Mouse (Mus musculus) ES-E14 (cell line): Measurements from ENCODE around the gene Dis3l. TPM values are rescaled to one million over a fixed set of nuclear protein-coding genes. Genes with fewer than 3 reads are reported as not detected.

Source experiments
- DNase-seq: peaks from one replicate; pipeline ENCODE4 v3.0.0-alpha.2; 2013; ENCODE audit warnings: low read depth, low spot score
- H3K27ac ChIP-seq: 2 replicates; pipeline ENCODE4 v1.5.1; 2012; ENCODE audit warnings: low read depth, mild to moderate bottlenecking, low read length, moderate library complexity, mixed read lengths; ENCODE audit not compliant: poor library complexity, insufficient read depth, severe bottlenecking
- H3K36me3 ChIP-seq: 2 replicates; pipeline ENCODE4 v1.6.1; 2012; ENCODE audit warnings: mild to moderate bottlenecking, low read length, moderate library complexity, mixed read lengths; ENCODE audit not compliant: control insufficient read depth, poor library complexity, insufficient read depth, severe bottlenecking
- H3K4me1 ChIP-seq, 2 experiments: fragments of 150-350 bp in 1 of 2; sonication (generic) in 1 of 2; 2 replicates each; pipeline ENCODE4 v1.6.1; 2012; ENCODE audit warnings: low read length in 2 of 2, mild to moderate bottlenecking in 1 of 2, mixed read lengths in 1 of 2; ENCODE audit not compliant: control insufficient read depth in 2 of 2, insufficient read depth in 2 of 2, poor library complexity in 1 of 2
- H3K4me3 ChIP-seq, 2 experiments: fragments of 150-350 bp in 1 of 2; sonication (generic) in 1 of 2; 2 replicates each; pipeline ENCODE4 v1.5.1; 2012; ENCODE audit warnings: low read length in 2 of 2, low read depth in 1 of 2, mild to moderate bottlenecking in 1 of 2, mixed read lengths in 1 of 2; ENCODE audit not compliant: insufficient read depth in 1 of 2, poor library complexity in 1 of 2, severe bottlenecking in 1 of 2
- H3K9ac ChIP-seq: 2 replicates; pipeline ENCODE4 v1.6.1; 2012; ENCODE audit warnings: low read depth, mild to moderate bottlenecking, low read length, mixed read lengths; ENCODE audit not compliant: poor library complexity, insufficient read depth, severe bottlenecking
- H3K9me3 ChIP-seq: fragments of 150-350 bp; sonication (generic); 2 replicates; pipeline ENCODE4 v1.6.1; 2012; ENCODE audit warnings: low read depth, mild to moderate bottlenecking, low read length; ENCODE audit not compliant: control insufficient read depth, insufficient read depth
- CHD2 ChIP-seq: IDR thresholded peaks from 2 replicates; pipeline ENCODE4 v1.6.1; 2014; ENCODE audit warnings: mild to moderate bottlenecking, low read depth, low read length, inconsistent platforms
- HCFC1 ChIP-seq: IDR thresholded peaks from 2 replicates; pipeline ENCODE4 v1.6.1; 2012; ENCODE audit warnings: low read length, inconsistent platforms, borderline replicate concordance; ENCODE audit not compliant: insufficient read depth
- MAFK ChIP-seq: IDR thresholded peaks from 2 replicates; pipeline ENCODE4 v1.6.1; 2014; ENCODE audit warnings: mild to moderate bottlenecking, low read depth, low read length, inconsistent platforms; ENCODE audit not compliant: insufficient read depth
- ZC3H11A ChIP-seq: IDR thresholded peaks from 2 replicates; pipeline ENCODE4 v1.6.1; 2012; ENCODE audit warnings: low read depth, mild to moderate bottlenecking, inconsistent platforms, low read length, borderline replicate concordance
- ZNF384 ChIP-seq: IDR thresholded peaks from 2 replicates; pipeline ENCODE4 v1.6.1; 2012; ENCODE audit warnings: low read depth, low read length, inconsistent platforms
- in situ Hi-C, 2 experiments: fragments of 600-800 bp; cut with MboI; formaldehyde crosslinking; loops; one replicate each; pipeline ENCODE4 v1.15.1; 2025; ENCODE audit warnings: low sequenced_read_pairs in 2 of 2, inconsistent platforms in 1 of 2; ENCODE audit not compliant: unreplicated experiment in 2 of 2
- total RNA-seq: library from RNA; depleted of rRNA; stranded (reverse); fragments of 300-350 nt; gene quantifications from 2 replicates; pipeline ENCODE4 v1.2.3, GENCODE M21; 2012

Gene Dis3l
- total RNA-seq, 1 experiment, result 11.2 TPM

GRCm38 (mm10) chr9:64361231-64361950 lies 20.3 kb upstream of the Dis3l start:
- TF ChIP-seq ZC3H11A, result no peak
- TF ChIP-seq MAFK, result no peak
- no peak for TF ChIP-seq ZNF384
- TF ChIP-seq CHD2, result no peak
- TF ChIP-seq HCFC1, result no peak
- Histone ChIP-seq H3K27ac (no peak overlapping the region), H3K9me3 (no peaks in the 10 kb centered on the region), H3K4me1 (peaks cover 3 to 9% of the 10 kb centered on the region in 2 experiments; a peak in 3 of 4 replicates), H3K9ac (no peak overlapping the region), H3K4me3 (no peak overlapping the region), H3K36me3 (no peaks in the 10 kb centered on the region; the same call in 1 of the 2 replicates)
- no peak for DNase-seq
- in situ Hi-C loops, result no loop called here

- in situ Hi-C loops, result no loop called here
- no peak for TF ChIP-seq CHD2
Observed at GRCm38 (mm10) chr9:64355627-64356026, 14.5 kb upstream of the Dis3l start.

GRCm38 (mm10) chr9:64351191-64351590 lies 10.1 kb upstream of the Dis3l start:
- TF ChIP-seq ZNF384, result no peak
- TF ChIP-seq CHD2, result no peak
- TF ChIP-seq ZC3H11A, result 0 out of 2 replicates have a peak, but pooled peaks have one; percentile 20
- DNase-seq, result no peak
- Histone ChIP-seq H3K9me3 (no peaks in the 10 kb centered on the region), H3K9ac (no peak overlapping the region), H3K27ac (no peak overlapping the region), H3K4me1 (no peaks in the 10 kb centered on the region), H3K36me3 (no peaks in the 10 kb centered on the region), H3K4me3 (no peak overlapping the region)
- in situ Hi-C loops, result no loop called here

More at GRCm38 (mm10) chr9:64355627-64356026, 14.5 kb upstream of the Dis3l start:
- DNase-seq, result no peak
- Histone ChIP-seq H3K27ac (no peak overlapping the region), H3K9me3 (no peaks in the 10 kb centered on the region), H3K36me3 (no peaks in the 10 kb centered on the region; the same call in 1 of the 2 replicates), H3K4me3 (no peak overlapping the region), H3K4me1 (peaks cover 2 to 3% of the 10 kb centered on the region in 2 experiments; a peak in 2 of 4 replicates), H3K9ac (no peak overlapping the region)

- H3K4me3 ChIP-seq, result no peak overlapping the region
- DNase-seq, result no peak
- TF ChIP-seq MAFK (no peak), ZNF384 (no peak), ZC3H11A (no peak), CHD2 (no peak), HCFC1 (no peak)
- H3K9me3 ChIP-seq, result no peaks in the 10 kb centered on the region
- H3K36me3 ChIP-seq, result no peaks in the 10 kb centered on the region
- H3K27ac ChIP-seq, result no peak overlapping the region
- in situ Hi-C loops, result no loop called here
- no peaks in the 10 kb centered on the region for H3K4me1 ChIP-seq
- H3K9ac ChIP-seq, result no peak overlapping the region
Observed at GRCm38 (mm10) chr9:64349490-64349889, 8.4 kb upstream of the Dis3l start.

- no peak for TF ChIP-seq HCFC1
- peak; percentile 33; the same call in 1 of the 2 replicates for TF ChIP-seq ZC3H11A
- peak; percentile 100 for TF ChIP-seq ZNF384
- no peak for TF ChIP-seq MAFK
- TF ChIP-seq CHD2, result no peak
- no peaks in the 10 kb centered on the region for H3K9me3 ChIP-seq
- H3K36me3 ChIP-seq, result no peaks in the 10 kb centered on the region
- DNase-seq, result no peak
- no peak overlapping the region for H3K9ac ChIP-seq
- in situ Hi-C loops, result no loop called here
- no peaks in the 10 kb centered on the region for H3K4me1 ChIP-seq
- no peak overlapping the region for H3K4me3 ChIP-seq
- H3K27ac ChIP-seq, result no peak overlapping the region
Observed at GRCm38 (mm10) chr9:64347377-64347776, 6.3 kb upstream of the Dis3l start.
